Mouse (Mus musculus): ENCODE measurements at regions not wholly inside any gene's neighbourhood (a gene's known extent, or its start where the extent isn't known, plus 50 kb on each side); places are given as distances from the start of the nearest gene placed in this dataset.

DNA sequence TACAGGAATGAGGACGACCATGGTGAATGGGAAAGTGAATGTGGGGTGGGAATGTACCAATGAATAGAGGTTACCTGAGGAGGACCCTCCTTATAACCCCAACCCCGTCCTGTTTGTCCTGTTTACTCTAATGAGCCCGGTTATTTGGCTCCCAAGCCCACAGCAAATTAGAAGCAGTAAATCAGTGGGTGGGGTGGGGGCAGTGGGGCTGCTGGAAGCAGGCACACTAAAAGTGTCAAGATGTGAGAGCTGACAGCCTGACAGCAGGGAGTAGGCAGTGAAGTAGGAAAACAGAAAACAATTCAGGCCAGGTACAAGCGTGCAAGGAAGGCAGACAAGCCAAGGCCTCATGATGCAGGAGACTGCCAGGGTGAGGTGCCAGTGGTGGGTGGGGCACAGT lies 108.1 kb upstream of the Pja1 start:
- no peak for TF ChIP-seq CTCF (IDR thresholded peaks at IDR 0.05; ENCODE audit: control insufficient read depth, insufficient read depth, insufficient read length)
- TF ChIP-seq MYOG (IDR thresholded peaks at IDR 0.05; ENCODE audit: control insufficient read depth, extremely low read depth, insufficient read length) = no peak
- no peak for TF ChIP-seq CEBPB (IDR thresholded peaks at IDR 0.05; ENCODE audit: low read depth)
- TF ChIP-seq MYOD1 (IDR thresholded peaks at IDR 0.05; ENCODE audit: control insufficient read depth, insufficient read length, low read depth) = no peak
- no peak for TF ChIP-seq USF1 (IDR thresholded peaks at IDR 0.05; ENCODE audit: low read depth)
- no peak for TF ChIP-seq MAX (IDR thresholded peaks at IDR 0.05)
- no peak for TF ChIP-seq FOSL1 (IDR thresholded peaks at IDR 0.05; ENCODE audit: insufficient read depth, low read length, poor library complexity, severe bottlenecking)

Measured in C2C12 (cell line).